Mouse (Mus musculus) cortical plate, adult 2 months (tissue): ENCODE data around the gene Trnau1ap.

Source experiments
- CTCF ChIP-seq: fragments of 200-500 bp; IDR thresholded peaks from 2 replicates; pipeline ENCODE4 v1.5.1; 2011; ENCODE audit warnings: mild to moderate bottlenecking, control low read depth, low read length; ENCODE audit not compliant: insufficient read depth; ENCODE audit errors: extremely low read depth
- POLR2A ChIP-seq: fragments of 200-500 bp; IDR thresholded peaks from 2 replicates; pipeline ENCODE4 v1.6.1; 2011; ENCODE audit warnings: mild to moderate bottlenecking, low read length, control low read depth; ENCODE audit not compliant: insufficient read depth; ENCODE audit errors: extremely low read depth

- peak; percentile 39; the same call in 1 of the 2 replicates for TF ChIP-seq POLR2A
- TF ChIP-seq CTCF: peak; percentile 65
Observed at GRCm38 (mm10) chr4:132345135-132345842, 16.0 kb upstream of the Trnau1ap start.
